Mouse (Mus musculus): ENCODE data around the gene 1700129C05Rik.

- TF ChIP-seq CTCF (IDR thresholded peaks at IDR 0.05; ENCODE audit: low read depth, low read length) (no peak), GATA1 (IDR thresholded peaks at IDR 0.05; ENCODE audit: borderline replicate concordance, low read length) (no peak), TAL1 (conservative IDR thresholded peaks at IDR 0.05; ENCODE audit: low read depth, low read length) (no peak)
These were observed 58.3 kb downstream of the 1700129C05Rik start for GRCm38 (mm10) chr14:59084396-59084795.
